Mouse (Mus musculus): Measurements from ENCODE around the gene Clca3a1. TPM values are rescaled to one million over a fixed set of nuclear protein-coding genes. Genes with fewer than 3 reads are reported as not detected.
A peak's percentile ranks its signal among the peaks of the same experiment; 100 is the strongest.
"Not testable (repeated sequence)": the region's sequence is repeated elsewhere in the genome, so short reads cannot be mapped to it uniquely, and the experiment has no call there.

Gene Clca3a1
- 0.08 TPM in 1 of 2 replicates, not detected in the other for polyA plus RNA-seq (2014; fragmentation: Nextera tagmentation; extraction: Ambion mirVana)

DNA sequence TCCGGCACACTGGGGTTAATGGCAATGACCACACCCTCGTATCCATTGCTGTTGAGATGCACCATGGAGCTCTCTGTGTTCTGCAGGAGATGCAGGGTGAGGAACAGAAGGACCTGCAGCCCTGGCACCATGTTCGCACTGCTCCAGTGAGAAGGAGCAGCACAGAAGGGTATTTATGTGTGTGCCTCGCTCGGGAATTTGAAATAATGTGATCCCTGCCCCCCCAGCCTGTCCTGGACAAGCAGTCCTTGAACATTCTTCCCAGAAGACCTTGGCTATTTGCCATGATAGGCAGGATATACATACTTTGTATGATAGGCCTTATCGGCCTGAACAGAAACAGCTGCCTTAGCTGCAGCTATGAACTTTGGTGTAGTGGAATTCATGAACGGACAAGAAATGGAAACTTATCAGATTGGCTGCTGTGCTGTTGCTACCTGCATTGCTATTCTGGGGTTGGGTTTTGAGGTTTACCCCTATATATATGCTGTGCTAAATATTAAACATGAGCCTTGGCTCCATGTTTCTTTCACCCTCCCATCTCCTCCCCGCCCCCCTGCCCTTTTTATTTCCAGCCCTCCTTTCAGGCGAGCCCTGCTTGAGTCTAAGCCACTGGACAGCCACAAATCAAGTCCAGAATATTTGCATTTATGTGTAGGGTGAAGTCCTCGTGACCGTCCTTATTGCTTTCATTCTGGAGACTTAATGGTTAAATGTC is at the start of gene Clca3a1:
Clca3a1 (minus strand) TSS at position 386 of the 718 bp plus-strand sequence.
- H3K27ac ChIP-seq (replicated peaks; ENCODE audit: low read depth, low read length), result no peak within 1 kb of the TSS
- no peak for ATAC-seq (replicated peaks; ENCODE audit: insufficient number of reproducible peaks, low FRiP score, low TSS enrichment, low read depth)
- H3K36me3 ChIP-seq (replicated peaks; ENCODE audit: control insufficient read depth, insufficient read depth, low read depth, low read length), result no peaks in the 10 kb centered on the region
- WGBS, result 76% methylated on average over 9 of the region's 11 CpGs
- H3K4me1 ChIP-seq (ENCODE audit: control insufficient read depth, insufficient read depth, low read length), result no peaks in the 10 kb centered on the region
- no peaks in the 10 kb centered on the region for H3K9me3 ChIP-seq (replicated peaks; ENCODE audit: control insufficient read depth, low read length)
- no peak within 1 kb of the TSS for H3K4me3 ChIP-seq (ENCODE audit: low read depth, low read length)
- no peak within 1 kb of the TSS for H3K9ac ChIP-seq (replicated peaks; ENCODE audit: low read length)
- no peaks in the 10 kb centered on the region for H3K27me3 ChIP-seq (ENCODE audit: control insufficient read depth, insufficient read depth, low read length)
- no peak for DNase-seq (ENCODE audit: low spot score)
- no peak within 1 kb of the TSS for H3K4me2 ChIP-seq (ENCODE audit: low read depth, low read length)

DNA sequence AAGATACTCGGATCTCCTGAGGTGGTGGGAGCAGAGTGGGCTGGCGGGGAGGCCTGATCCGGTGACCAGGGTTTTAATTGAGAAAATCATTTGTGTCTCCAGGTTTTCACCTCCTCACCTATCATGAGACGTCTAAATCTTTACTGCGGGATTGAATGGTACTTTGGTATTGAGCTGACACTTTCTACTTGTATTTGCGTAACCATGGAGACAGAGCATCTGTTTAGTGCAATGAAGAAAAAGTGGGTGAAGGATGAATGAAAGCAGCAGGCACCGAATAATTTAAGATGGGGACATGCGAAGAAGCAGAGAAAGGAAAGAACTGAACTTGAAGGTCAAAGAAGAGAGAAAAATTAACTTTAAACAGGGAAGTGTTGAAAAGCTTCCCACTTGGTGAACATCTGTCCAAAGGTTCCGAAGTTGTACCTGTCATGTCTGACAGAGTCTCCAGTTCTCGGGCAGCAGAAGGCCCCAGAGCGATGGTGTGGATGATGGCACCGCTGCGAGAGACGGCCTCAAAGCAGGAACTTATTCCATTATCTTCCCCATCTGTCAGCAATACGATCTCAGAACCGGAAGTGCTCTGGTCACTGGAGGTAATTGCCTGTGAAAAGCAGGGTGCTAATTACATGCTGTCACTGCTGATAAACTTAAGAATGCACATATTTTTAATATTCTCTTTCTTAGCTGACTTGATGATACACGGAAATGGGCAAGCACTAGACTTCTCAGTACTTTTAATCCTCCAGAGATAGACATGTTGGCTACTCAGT is 47.6 kb upstream of the Clca3a1 start:
- H3K4me2 ChIP-seq (ENCODE audit: low read depth, low read length); ATAC-seq (replicated peaks; ENCODE audit: insufficient number of reproducible peaks, low FRiP score, low TSS enrichment, low read depth); H3K4me1 ChIP-seq (ENCODE audit: control insufficient read depth, insufficient read depth, low read length); H3K36me3 ChIP-seq (replicated peaks; ENCODE audit: control insufficient read depth, insufficient read depth, low read depth, low read length); H3K27me3 ChIP-seq (ENCODE audit: control insufficient read depth, insufficient read depth, low read length); H3K27ac ChIP-seq (replicated peaks; ENCODE audit: low read depth, low read length); H3K4me3 ChIP-seq (ENCODE audit: low read depth, low read length); H3K9me3 ChIP-seq (replicated peaks; ENCODE audit: control insufficient read depth, low read length); H3K9ac ChIP-seq (replicated peaks; ENCODE audit: low read length); DNase-seq (ENCODE audit: low spot score): not testable (repeated sequence)
- WGBS, result 68% methylated on average over 14 of the region's 17 CpGs

- not testable (repeated sequence) for H3K27ac ChIP-seq (replicated peaks; ENCODE audit: low read depth, low read length); H3K36me3 ChIP-seq (replicated peaks; ENCODE audit: control insufficient read depth, insufficient read depth, low read depth, low read length); H3K4me1 ChIP-seq (ENCODE audit: control insufficient read depth, insufficient read depth, low read length); ATAC-seq (replicated peaks; ENCODE audit: insufficient number of reproducible peaks, low FRiP score, low TSS enrichment, low read depth); H3K4me2 ChIP-seq (ENCODE audit: low read depth, low read length); H3K27me3 ChIP-seq (ENCODE audit: control insufficient read depth, insufficient read depth, low read length); H3K9me3 ChIP-seq (replicated peaks; ENCODE audit: control insufficient read depth, low read length); DNase-seq (ENCODE audit: low spot score); H3K4me3 ChIP-seq (ENCODE audit: low read depth, low read length); H3K9ac ChIP-seq (replicated peaks; ENCODE audit: low read length)
- 80% methylated on average over 2 of the region's 2 CpGs for WGBS
These were observed 45.8 kb upstream of the Clca3a1 start for GRCm38 (mm10) chr3:144806626-144807025.

DNA sequence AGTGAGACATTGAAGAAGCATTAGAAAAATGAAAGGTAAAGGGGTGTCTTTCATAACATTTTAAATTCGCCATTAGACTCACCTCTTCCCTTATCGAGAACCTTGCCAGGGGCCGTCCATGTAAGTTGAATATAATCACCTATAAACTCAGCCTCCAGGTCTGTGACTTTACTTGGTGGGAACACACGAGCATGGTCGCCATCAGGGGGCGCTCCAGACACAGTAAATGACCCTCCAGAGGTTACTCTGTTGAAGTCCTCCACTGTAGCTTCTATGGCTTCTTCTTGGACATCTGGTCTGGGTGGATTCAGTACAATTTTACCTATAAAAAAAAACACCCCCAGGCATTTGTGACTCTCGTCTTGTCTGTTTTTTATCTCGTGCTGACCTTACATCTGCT is 41.1 kb upstream of the Clca3a1 start:
- DNase-seq (ENCODE audit: low spot score), result peak; percentile 52
- H3K9me3 ChIP-seq (replicated peaks; ENCODE audit: control insufficient read depth, low read length), result no peaks in the 10 kb centered on the region
- H3K36me3 ChIP-seq (replicated peaks; ENCODE audit: control insufficient read depth, insufficient read depth, low read depth, low read length), result no peaks in the 10 kb centered on the region
- H3K4me2 ChIP-seq (ENCODE audit: low read depth, low read length), result no peak overlapping the region
- no peak overlapping the region for H3K4me3 ChIP-seq (ENCODE audit: low read depth, low read length)
- ATAC-seq (replicated peaks; ENCODE audit: insufficient number of reproducible peaks, low FRiP score, low TSS enrichment, low read depth), result no peak
- H3K4me1 ChIP-seq (ENCODE audit: control insufficient read depth, insufficient read depth, low read length), result no peaks in the 10 kb centered on the region
- no peaks in the 10 kb centered on the region for H3K27me3 ChIP-seq (ENCODE audit: control insufficient read depth, insufficient read depth, low read length)
- 29% methylated on average over 8 of the region's 8 CpGs for WGBS
- H3K9ac ChIP-seq (replicated peaks; ENCODE audit: low read length), result no peak overlapping the region
- H3K27ac ChIP-seq (replicated peaks; ENCODE audit: low read depth, low read length), result no peak overlapping the region

GRCm38 (mm10) chr3:144785181-144786148 is 24.7 kb upstream of the Clca3a1 start:
- no peak for ATAC-seq (replicated peaks; ENCODE audit: insufficient number of reproducible peaks, low FRiP score, low TSS enrichment, low read depth)
- Histone ChIP-seq H3K27ac (replicated peaks; ENCODE audit: low read depth, low read length) (no peak overlapping the region), H3K4me3 (ENCODE audit: low read depth, low read length) (no peak overlapping the region)

DNA sequence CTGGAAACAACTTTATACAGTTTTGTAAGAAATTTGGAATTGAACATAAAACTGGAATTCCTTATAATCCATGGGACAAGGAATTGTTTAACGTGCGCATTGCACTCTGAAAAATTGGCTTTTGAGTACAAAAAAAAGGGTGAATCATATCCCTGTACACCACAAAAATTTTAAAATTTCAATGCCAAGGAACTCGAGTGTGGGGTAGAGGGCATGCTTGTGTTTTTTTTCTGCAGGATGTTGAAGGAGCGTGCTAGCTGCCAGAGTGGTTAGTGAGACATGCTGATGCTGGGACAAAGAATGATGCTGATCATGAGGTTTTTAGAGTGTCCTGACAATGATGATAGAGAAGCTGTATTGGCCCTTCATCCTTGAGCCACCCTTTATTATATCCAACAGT is 4.4 kb upstream of the Clca3a1 start:
- 91% methylated on average over 4 of the region's 4 CpGs for WGBS
- ATAC-seq (replicated peaks; ENCODE audit: insufficient number of reproducible peaks, low FRiP score, low TSS enrichment, low read depth), result no peak

More at GRCm38 (mm10) chr3:144785181-144786148, 24.7 kb upstream of the Clca3a1 start:
- H3K9ac ChIP-seq (replicated peaks; ENCODE audit: low read length), result no peak overlapping the region
- WGBS, result 78% methylated on average over 11 of the region's 11 CpGs
- no peaks in the 10 kb centered on the region for H3K36me3 ChIP-seq (replicated peaks; ENCODE audit: control insufficient read depth, insufficient read depth, low read depth, low read length)
- no peaks in the 10 kb centered on the region for H3K4me1 ChIP-seq (ENCODE audit: control insufficient read depth, insufficient read depth, low read length)
- H3K4me2 ChIP-seq (ENCODE audit: low read depth, low read length), result no peak overlapping the region
- H3K27me3 ChIP-seq (ENCODE audit: control insufficient read depth, insufficient read depth, low read length), result no peaks in the 10 kb centered on the region
- no peak for DNase-seq (ENCODE audit: low spot score)
- no peaks in the 10 kb centered on the region for H3K9me3 ChIP-seq (replicated peaks; ENCODE audit: control insufficient read depth, low read length)

GRCm38 (mm10) chr3:144761454-144761853 is 677 bp upstream of the Clca3a1 start:
- Histone ChIP-seq H3K4me1 (ENCODE audit: control insufficient read depth, insufficient read depth, low read length) (no peaks in the 10 kb centered on the region), H3K9me3 (replicated peaks; ENCODE audit: control insufficient read depth, low read length) (no peaks in the 10 kb centered on the region), H3K27me3 (ENCODE audit: control insufficient read depth, insufficient read depth, low read length) (no peaks in the 10 kb centered on the region), H3K36me3 (replicated peaks; ENCODE audit: control insufficient read depth, insufficient read depth, low read depth, low read length) (no peaks in the 10 kb centered on the region), H3K9ac (replicated peaks; ENCODE audit: low read length) (no peak overlapping the region), H3K27ac (replicated peaks; ENCODE audit: low read depth, low read length) (no peak overlapping the region), H3K4me3 (ENCODE audit: low read depth, low read length) (no peak overlapping the region), H3K4me2 (ENCODE audit: low read depth, low read length) (no peak overlapping the region)
- no peak for DNase-seq (ENCODE audit: low spot score)
- no peak for ATAC-seq (replicated peaks; ENCODE audit: insufficient number of reproducible peaks, low FRiP score, low TSS enrichment, low read depth)
- WGBS, result 89% methylated on average over 6 of the region's 6 CpGs

More for the DNA sequence above, 4.4 kb upstream of the Clca3a1 start:
- Histone ChIP-seq H3K9ac (replicated peaks; ENCODE audit: low read length) (no peak overlapping the region), H3K27ac (replicated peaks; ENCODE audit: low read depth, low read length) (no peak overlapping the region), H3K27me3 (ENCODE audit: control insufficient read depth, insufficient read depth, low read length) (no peaks in the 10 kb centered on the region), H3K4me2 (ENCODE audit: low read depth, low read length) (no peak overlapping the region), H3K9me3 (replicated peaks; ENCODE audit: control insufficient read depth, low read length) (no peaks in the 10 kb centered on the region), H3K4me1 (ENCODE audit: control insufficient read depth, insufficient read depth, low read length) (no peaks in the 10 kb centered on the region), H3K4me3 (ENCODE audit: low read depth, low read length) (no peak overlapping the region), H3K36me3 (replicated peaks; ENCODE audit: control insufficient read depth, insufficient read depth, low read depth, low read length) (no peaks in the 10 kb centered on the region)
- no peak for DNase-seq (ENCODE audit: low spot score)

Measured in embryonic facial prominence, embryonic 11.5 days (tissue).